Mouse (Mus musculus) ovary, postnatal 10 days (tissue): Measurements from ENCODE around the gene Zbtb32.

Experiments used
- DNase-seq: peaks from one replicate; pipeline ENCODE4 v3.0.0; 2022; ENCODE audit warnings: low spot score

Gene Zbtb32

GRCm38 (mm10) chr7:30600651-30601050 is 1.9 kb upstream of the Zbtb32 start:
- DNase-seq = no peak

GRCm38 (mm10) chr7:30599933-30600353 is 1.2 kb upstream of the Zbtb32 start:
- peak; percentile 62 for DNase-seq

DNA sequence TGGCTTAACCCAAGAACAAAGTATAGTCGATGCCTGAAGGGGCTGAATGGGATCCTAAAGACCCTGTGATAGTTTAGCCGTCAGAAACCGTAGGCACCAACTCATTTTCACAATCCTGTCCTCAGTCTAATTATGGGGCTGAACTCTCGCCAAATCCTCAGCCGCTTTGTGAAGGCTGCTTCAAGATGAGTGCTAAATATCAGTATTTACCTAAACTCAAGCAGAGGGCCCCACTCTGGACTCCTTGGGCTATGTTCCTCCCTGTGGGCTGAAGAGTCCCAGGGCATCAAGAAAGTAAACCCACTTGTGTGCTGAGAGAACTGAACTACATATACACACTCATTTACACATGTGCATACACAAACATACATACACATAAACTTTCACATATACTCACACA is 1.9 kb downstream of the Zbtb32 start:
- DNase-seq = no peak

- DNase-seq = no peak
Observed at GRCm38 (mm10) chr7:30596093-30596492, 2.6 kb downstream of the Zbtb32 start.

DNA sequence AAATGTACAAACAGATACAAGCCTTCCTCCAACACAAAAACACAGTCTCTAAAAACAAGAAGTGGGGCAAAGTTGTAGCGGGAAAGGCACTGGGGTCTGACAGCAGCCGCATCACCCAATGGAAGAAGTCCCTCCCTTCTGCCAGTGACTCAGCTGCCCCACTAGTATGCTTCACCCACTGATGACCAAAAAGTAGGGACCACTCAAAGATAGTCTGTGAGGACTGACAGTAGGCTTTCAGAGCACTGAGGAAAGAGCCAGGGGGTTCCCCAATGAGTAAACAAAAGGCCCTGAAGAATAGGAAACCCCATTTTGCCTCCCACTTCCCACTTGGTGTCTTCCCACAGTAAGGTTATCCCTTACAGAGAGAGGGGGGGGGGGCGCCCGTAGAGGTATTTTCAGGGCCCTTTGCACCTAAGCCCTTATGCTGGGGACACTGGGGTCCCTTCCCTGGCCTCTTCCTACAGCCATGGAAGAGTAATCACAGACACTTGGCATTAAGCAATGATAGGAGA is 4.1 kb downstream of the Zbtb32 start:
- no peak for DNase-seq

GRCm38 (mm10) chr7:30593579-30594509 is 4.9 kb downstream of the Zbtb32 start:
- no peak for DNase-seq

DNA sequence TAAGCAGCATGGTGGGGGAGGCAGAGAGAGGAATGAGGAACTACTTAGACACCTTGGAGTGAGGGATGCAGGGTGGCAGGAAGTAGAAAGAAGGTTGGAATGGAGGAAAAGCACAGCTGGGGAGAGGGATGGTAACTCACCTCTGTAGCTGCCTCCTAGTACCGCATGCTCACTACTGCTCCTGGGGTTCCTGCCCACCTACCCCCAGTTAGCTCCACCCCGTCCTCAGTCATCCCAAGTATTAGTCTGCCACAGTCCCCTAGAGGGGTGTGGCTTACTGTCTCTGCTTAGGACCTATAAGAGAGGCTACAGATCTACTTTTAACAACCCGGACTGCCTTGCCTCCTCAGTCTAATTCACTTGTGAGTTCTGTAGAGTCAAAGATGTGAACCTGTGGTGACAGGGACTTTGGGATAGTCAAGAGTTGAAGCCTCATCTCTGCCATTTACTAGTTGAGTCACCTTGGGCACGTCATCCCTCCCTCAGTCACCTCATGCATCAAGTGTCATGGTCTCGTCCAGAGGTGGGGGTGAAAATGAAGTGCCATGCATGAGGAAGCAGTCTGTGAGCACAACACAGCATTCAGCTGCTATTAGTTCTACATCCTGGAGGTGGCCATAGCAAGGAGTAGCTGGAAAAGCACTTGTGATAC is 5.8 kb downstream of the Zbtb32 start:
- no peak for DNase-seq

GRCm38 (mm10) chr7:30591605-30591951 is 7.1 kb downstream of the Zbtb32 start:
- no peak for DNase-seq

DNA sequence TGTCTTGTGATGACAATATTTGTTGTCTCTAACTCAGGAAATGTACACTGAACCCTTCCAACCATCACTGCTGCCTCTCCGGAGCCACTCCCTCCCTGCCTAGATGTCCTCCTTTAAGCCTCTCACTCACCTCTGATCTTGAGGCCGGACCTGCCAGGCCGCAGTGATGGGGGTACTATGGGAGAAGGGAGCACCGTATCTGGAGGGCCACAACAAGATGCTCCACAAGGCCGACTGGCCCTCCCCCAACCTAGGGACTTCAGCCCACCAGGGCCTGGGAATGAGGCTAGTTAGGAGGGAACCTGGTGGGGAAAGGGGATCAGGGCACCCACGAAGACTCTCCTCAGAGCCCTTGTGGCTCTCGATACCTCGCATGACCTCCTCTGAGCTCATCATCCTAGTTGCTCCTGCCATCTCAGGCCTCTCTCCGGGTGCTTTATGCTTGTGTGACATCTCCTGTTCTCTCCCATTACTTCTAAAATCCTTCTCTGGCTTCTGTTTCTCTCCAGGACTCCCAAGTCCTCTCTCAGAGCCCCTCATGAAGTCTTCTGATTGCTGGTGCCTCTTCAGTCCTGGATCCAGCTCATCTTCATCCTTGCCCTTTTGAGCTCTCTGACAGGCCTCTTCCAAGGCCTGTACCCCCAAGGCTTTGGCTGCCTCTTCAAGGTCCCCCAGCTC is 7.6 kb downstream of the Zbtb32 start:
- DNase-seq = no peak

- peak; percentile 69 for DNase-seq
Observed at GRCm38 (mm10) chr7:30589435-30590301, 9.0 kb downstream of the Zbtb32 start.

DNA sequence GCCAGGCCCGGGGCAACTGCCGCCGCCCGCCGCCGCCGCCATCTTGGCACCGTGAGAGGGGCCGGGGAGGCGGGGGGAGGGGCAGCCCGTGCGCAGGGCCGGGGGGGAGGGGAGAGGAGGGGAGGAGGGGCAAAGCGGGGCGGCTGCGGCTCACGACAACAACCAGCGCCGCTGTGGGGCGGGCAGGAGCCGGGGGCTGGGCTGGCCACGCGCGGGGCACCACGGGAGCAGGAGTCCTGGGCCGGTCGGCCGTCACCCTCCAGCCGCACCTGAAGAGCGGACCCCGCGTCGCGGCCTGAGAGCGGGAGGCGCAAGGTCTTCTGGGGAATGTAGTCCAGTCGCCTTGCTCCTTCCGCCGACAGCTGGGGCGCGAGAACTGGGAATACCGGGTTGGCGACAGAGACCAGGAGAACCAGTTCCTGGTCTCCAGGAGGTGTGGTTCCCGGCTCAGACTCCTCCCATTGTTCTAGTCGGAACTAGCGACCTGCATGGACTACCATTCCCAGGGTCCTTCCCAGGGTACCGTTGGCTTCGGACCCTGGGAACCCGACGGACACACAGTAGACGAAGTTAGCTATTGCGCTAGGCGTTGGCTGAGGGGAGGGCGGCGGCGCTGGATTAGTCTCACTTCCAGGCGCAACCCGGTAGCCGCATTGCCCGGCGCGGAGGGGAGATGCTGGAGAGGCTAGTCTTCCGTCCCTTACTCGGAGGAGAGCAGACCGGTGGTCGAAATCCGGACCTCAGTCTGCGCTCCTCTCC is 9.9 kb downstream of the Zbtb32 start, which contains the start of gene Kmt2b:
TSS of gene Kmt2b (minus strand) at position 51 of the 759 bp plus-strand sequence.
- DNase-seq = peak; percentile 89

GRCm38 (mm10) chr7:30587842-30588667 is 10.7 kb downstream of the Zbtb32 start:
- peak; percentile 48 for DNase-seq

- no peak for DNase-seq
Observed at GRCm38 (mm10) chr7:30586455-30587020, 12.2 kb downstream of the Zbtb32 start.

- no peak for DNase-seq
Observed at GRCm38 (mm10) chr7:30585170-30585569, 13.5 kb downstream of the Zbtb32 start.

- DNase-seq = no peak
Observed at GRCm38 (mm10) chr7:30584339-30584738, 14.4 kb downstream of the Zbtb32 start.

DNA sequence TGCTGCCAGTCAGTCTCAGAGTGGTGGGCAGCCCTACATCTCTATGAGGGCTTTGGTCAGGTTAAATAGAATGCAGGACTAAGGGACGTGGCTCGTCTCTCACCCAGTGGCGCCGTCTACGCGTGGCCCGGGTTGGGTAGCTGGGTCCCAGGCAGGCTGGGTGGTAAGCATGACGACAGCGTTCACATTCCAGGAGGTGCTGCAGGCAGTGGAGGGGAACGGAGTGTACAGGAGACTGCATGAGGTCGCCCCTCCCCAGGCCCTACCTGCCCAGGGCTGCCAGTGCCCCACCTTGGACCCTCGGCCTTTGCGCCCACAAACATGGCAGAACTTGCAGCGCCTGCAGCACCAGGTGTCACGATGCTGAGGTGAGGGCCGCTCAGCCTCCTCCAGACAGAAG is 17.2 kb downstream of the Zbtb32 start:
- no peak for DNase-seq

DNA sequence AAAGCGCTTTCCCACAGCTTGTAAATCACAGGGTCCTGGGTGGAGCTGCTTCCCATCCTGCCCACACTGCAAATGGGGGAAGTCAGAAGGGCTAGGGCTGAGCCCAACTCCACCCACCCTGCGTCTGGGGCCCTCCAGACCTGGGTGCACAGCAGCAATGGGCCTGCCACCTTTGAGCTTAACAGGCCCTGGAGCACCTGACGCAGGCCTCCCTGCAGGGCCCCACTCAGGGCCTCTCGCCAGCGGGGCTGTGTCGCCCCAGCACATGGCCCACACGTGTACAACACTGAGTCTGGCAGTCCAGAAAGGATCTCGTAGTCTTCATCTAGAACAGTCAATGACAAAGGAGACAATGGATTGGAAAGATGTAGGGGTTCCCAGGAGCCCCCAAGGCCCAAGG is 18.8 kb downstream of the Zbtb32 start:
- DNase-seq = no peak

DNA sequence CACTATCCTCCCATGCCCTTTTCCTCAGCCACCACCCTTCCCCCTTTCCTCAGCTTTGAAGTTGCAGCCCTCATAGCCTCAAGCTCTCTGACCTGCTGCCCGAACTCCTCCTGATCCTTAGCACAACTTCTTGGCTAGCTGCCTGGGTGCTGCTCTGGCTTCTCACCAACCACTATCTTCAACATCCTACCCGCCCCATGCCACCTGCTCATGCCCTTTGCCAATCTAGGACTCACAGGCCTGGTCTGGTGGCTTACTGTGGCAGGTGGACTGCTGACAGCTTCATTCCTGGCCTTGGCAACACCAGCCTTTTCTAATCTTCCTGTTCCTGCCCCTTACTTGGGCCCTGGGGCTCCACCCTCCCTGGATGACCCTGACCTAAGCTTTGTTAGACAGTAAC is 25.7 kb downstream of the Zbtb32 start:
- no peak for DNase-seq

- DNase-seq = no peak
Observed at GRCm38 (mm10) chr7:30572389-30572788, 26.3 kb downstream of the Zbtb32 start.

DNA sequence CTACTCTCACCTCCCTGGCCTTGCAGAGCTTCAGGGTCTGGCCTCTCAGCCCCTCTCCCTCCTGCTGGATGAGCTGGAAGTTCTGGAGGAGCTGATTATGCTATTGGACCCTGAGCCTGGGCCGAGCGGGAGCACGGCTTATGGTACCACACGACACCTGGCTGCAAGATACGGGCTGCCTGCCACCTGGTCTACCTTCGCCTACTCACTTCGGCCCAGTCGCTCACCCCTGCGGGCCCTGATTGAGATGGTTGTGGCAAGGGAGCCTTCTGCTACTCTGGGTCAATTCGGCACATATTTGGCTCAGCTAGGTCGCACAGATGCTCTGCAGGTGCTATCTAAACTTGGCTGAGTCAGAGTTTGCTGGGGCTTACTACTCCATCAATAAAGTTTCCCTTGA is 31.2 kb downstream of the Zbtb32 start:
- DNase-seq = no peak
